Mouse (Mus musculus): Measurements from ENCODE around the gene Mydgf.
A peak's percentile ranks its signal among the peaks of the same experiment; 100 is the strongest.

Gene Mydgf

GRCm38 (mm10) chr17:56191266-56191665 lies 7.5 kb upstream of the Mydgf start:
- DNase-seq, result no peak

GRCm38 (mm10) chr17:56185281-56186141 lies 1.8 kb upstream of the Mydgf start:
- peak; percentile 37 for DNase-seq

- no peak for DNase-seq
Observed at GRCm38 (mm10) chr17:56182975-56183657, 604 bp downstream of the Mydgf start.

- no peak for DNase-seq
Observed at GRCm38 (mm10) chr17:56175416-56175815, 8.3 kb downstream of the Mydgf start.

- no peak for DNase-seq
Observed at GRCm38 (mm10) chr17:56173401-56174046, 10.2 kb downstream of the Mydgf start.

GRCm38 (mm10) chr17:56171881-56172280 lies 11.8 kb downstream of the Mydgf start:
- no peak for DNase-seq

- no peak for DNase-seq
Observed at GRCm38 (mm10) chr17:56171456-56171855, 12.3 kb downstream of the Mydgf start.

GRCm38 (mm10) chr17:56170636-56171035 lies 13.1 kb downstream of the Mydgf start:
- DNase-seq, result no peak

GRCm38 (mm10) chr17:56169830-56170229 lies 13.9 kb downstream of the Mydgf start:
- no peak for DNase-seq

GRCm38 (mm10) chr17:56165671-56166070 lies 18.0 kb downstream of the Mydgf start:
- no peak for DNase-seq

- no peak for DNase-seq
Observed at GRCm38 (mm10) chr17:56164510-56164909, 19.2 kb downstream of the Mydgf start.

- no peak for DNase-seq
Observed at GRCm38 (mm10) chr17:56163523-56164102, 20.1 kb downstream of the Mydgf start.

GRCm38 (mm10) chr17:56162231-56162774 lies 21.4 kb downstream of the Mydgf start, which contains the start of gene Tnfaip8l1:
Gene Tnfaip8l1 (plus strand): TSS chr17:56162477.
- DNase-seq, result peak; percentile 97

- DNase-seq, result peak; percentile 58
Observed at GRCm38 (mm10) chr17:56159729-56160128, 24.0 kb downstream of the Mydgf start.

GRCm38 (mm10) chr17:56153643-56154042 lies 30.1 kb downstream of the Mydgf start:
- DNase-seq, result no peak

GRCm38 (mm10) chr17:56149897-56150296 lies 33.8 kb downstream of the Mydgf start:
- no peak for DNase-seq

- no peak for DNase-seq
Observed at GRCm38 (mm10) chr17:56148790-56149618, 34.7 kb downstream of the Mydgf start.

GRCm38 (mm10) chr17:56148280-56148679 lies 35.4 kb downstream of the Mydgf start:
- DNase-seq, result no peak

- DNase-seq, result no peak
Observed at GRCm38 (mm10) chr17:56147420-56147819, 36.3 kb downstream of the Mydgf start.

- DNase-seq, result no peak
Observed at GRCm38 (mm10) chr17:56146131-56146530, 37.6 kb downstream of the Mydgf start.

GRCm38 (mm10) chr17:56144546-56144945 lies 39.2 kb downstream of the Mydgf start:
- DNase-seq, result no peak
